9 mouse cellular contexts compared by ENCODE assay signal in the genomic region with DNA sequence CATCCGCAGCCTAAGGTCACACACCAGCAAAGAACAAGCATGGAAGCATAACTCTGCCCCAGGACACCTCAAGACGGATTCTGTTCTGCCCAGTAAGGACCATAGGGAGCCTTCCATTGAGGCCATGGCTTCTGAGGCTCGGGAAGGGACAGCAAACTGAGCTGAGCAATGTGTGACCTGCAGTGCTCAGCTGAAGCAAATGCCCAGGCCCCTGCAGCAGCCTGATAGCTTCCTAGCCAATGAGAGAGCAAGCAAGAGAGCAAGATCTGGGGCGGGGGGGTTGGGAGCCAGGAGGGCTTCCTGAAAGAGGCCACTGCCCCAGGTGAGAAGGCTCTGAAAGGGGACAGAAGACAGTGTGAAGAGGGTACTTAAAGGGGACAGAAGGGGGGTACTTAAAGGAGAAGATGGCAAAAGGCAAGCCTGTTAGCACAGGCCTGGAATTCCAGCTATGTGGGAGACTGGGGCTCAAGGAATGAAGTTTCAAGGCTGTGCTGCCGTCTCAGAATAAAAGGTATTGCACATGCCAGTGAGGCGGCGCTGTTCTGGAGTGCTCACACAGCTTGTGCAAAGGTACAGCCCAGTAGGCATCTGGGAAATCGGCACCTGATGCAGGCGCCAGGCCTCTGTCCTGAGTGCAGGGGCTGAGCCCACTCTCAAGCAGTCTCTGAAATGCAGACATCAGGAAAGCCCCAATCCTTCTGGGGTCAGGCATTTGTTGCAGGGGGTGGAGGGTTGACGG.
DNase-seq lines count a peak whose midpoint lies in the region; ATAC-seq lines count a peak whose summit lies in the region.
"Had no signal": no experiment of that assay in that cellular context is flagged by ENCODE, and none has a peak within 500 bp of the region (broad histone marks: within the 10 kb centered on the region; RNA-seq: fewer than 3 reads in every experiment).

No protein-coding gene starts in this region.

- peak overlapping the region; percentile 54 for H3K27ac ChIP-seq in forebrain, embryonic 10.5 days
- no peak overlapping the region for H3K27ac ChIP-seq in forebrain, embryonic 13.5 days
- H3K27ac ChIP-seq in neural tube, embryonic 13.5 days (replicated peaks), result 0 out of 2 replicates have a peak overlapping the region, but pooled peaks have one; percentile 38
- H3K27ac ChIP-seq in limb, embryonic 15.5 days, result peak overlapping the region; percentile 17

- H3K36me3 ChIP-seq in forebrain, embryonic 10.5 days (replicated peaks), result no peaks in the 10 kb centered on the region
- H3K36me3 ChIP-seq in forebrain, embryonic 13.5 days (ENCODE audit: poor library complexity, severe bottlenecking), result no peaks in the 10 kb centered on the region
- H3K36me3 ChIP-seq in neural tube, embryonic 13.5 days, result no peaks in the 10 kb centered on the region
- H3K36me3 ChIP-seq in limb, embryonic 15.5 days, result no peaks in the 10 kb centered on the region

- no peaks in the 10 kb centered on the region for H3K9me3 ChIP-seq in forebrain, embryonic 10.5 days
- no peaks in the 10 kb centered on the region for H3K9me3 ChIP-seq in forebrain, embryonic 13.5 days (replicated peaks)
- H3K9me3 ChIP-seq in neural tube, embryonic 13.5 days, result no peaks in the 10 kb centered on the region
- no peaks in the 10 kb centered on the region for H3K9me3 ChIP-seq in limb, embryonic 15.5 days

- intact Hi-C loops in gastrocnemius, postnatal 36 days (cut with DNase I), result no loop called here

- H3K9ac ChIP-seq in forebrain, embryonic 13.5 days, result no peak overlapping the region
- H3K9ac ChIP-seq in neural tube, embryonic 13.5 days, result no peak overlapping the region
- no peak overlapping the region for H3K9ac ChIP-seq in limb, embryonic 15.5 days

- no peak overlapping the region for H3K4me2 ChIP-seq in forebrain, embryonic 13.5 days
- H3K4me2 ChIP-seq in neural tube, embryonic 13.5 days, result no peak overlapping the region
- no peak overlapping the region for H3K4me2 ChIP-seq in limb, embryonic 15.5 days

- WGBS in forebrain, embryonic 10.5 days, result 58% methylated on average over 10 of the region's 10 CpGs
- WGBS in forebrain, embryonic 13.5 days, result 54% methylated on average over 10 of the region's 10 CpGs
- WGBS in neural tube, embryonic 13.5 days, result 61% methylated on average over 10 of the region's 10 CpGs
- WGBS in limb, embryonic 15.5 days, result 46% methylated on average over 10 of the region's 10 CpGs

- no peak for DNase-seq in forebrain, embryonic 10.5 days (ENCODE audit: extremely low spot score, low spot score)
- no peak for DNase-seq in neural tube, embryonic 10.5 days (ENCODE audit: extremely low spot score, low spot score)
- DNase-seq in urinary bladder, postnatal 25 days (ENCODE audit: low spot score), result no peak
- no peak for DNase-seq in frontal cortex, postnatal 10 days (ENCODE audit: low spot score in 2 of 2)
- no peak for DNase-seq in gastrocnemius, postnatal 36 days
- DNase-seq: right cerebral cortex, postnatal 25 days had no signal

- no peak for ATAC-seq in forebrain, embryonic 13.5 days
- ATAC-seq in neural tube, embryonic 13.5 days (ENCODE audit: low read depth), result no peak
- no peak for ATAC-seq in limb, embryonic 15.5 days (ENCODE audit: insufficient number of reproducible peaks, low FRiP score, low TSS enrichment, low read depth)

- H3K27me3 ChIP-seq in forebrain, embryonic 10.5 days (ENCODE audit: poor library complexity, severe bottlenecking), result no peaks in the 10 kb centered on the region
- no peaks in the 10 kb centered on the region for H3K27me3 ChIP-seq in forebrain, embryonic 13.5 days
- no peaks in the 10 kb centered on the region for H3K27me3 ChIP-seq in neural tube, embryonic 13.5 days
- no peaks in the 10 kb centered on the region for H3K27me3 ChIP-seq in limb, embryonic 15.5 days

- H3K4me3 ChIP-seq in forebrain, embryonic 10.5 days, result no peak overlapping the region
- H3K4me3 ChIP-seq in forebrain, embryonic 13.5 days, result no peak overlapping the region
- no peak overlapping the region for H3K4me3 ChIP-seq in neural tube, embryonic 13.5 days
- H3K4me3 ChIP-seq in limb, embryonic 15.5 days, result no peak overlapping the region

- H3K4me1 ChIP-seq in forebrain, embryonic 10.5 days, result peaks cover 56% of the 10 kb centered on the region
- H3K4me1 ChIP-seq in forebrain, embryonic 13.5 days, result peaks cover 16% of the 10 kb centered on the region
- H3K4me1 ChIP-seq in neural tube, embryonic 13.5 days (replicated peaks), result peaks cover 50% of the 10 kb centered on the region
- peaks cover 66% of the 10 kb centered on the region for H3K4me1 ChIP-seq in limb, embryonic 15.5 days
